ENCODE assay signal across 9 mouse cellular contexts in genomic region chr3:131347831-131348578, GRCm38 (mm10). TPM values are rescaled to one million over a fixed set of nuclear protein-coding genes. Genes with fewer than 3 reads are reported as not detected.
DNase-seq lines count a peak whose midpoint lies in the region; ATAC-seq and TF ChIP-seq lines count a peak whose summit lies in the region.
"Had no signal": no experiment of that assay in that cellular context is flagged by ENCODE, and none has a peak within 500 bp of the region (broad histone marks: within the 10 kb centered on the region; RNA-seq: fewer than 3 reads in every experiment).

No protein-coding gene starts in this region.

- no peak overlapping the region for H3K27ac ChIP-seq in testis, adult 2 months (ENCODE audit: control insufficient read depth, insufficient read depth, low read depth, low read length)
- peak overlapping the region; percentile 64 for H3K27ac ChIP-seq in intestine, embryonic 14.5 days (ENCODE audit: low read depth)
- H3K27ac ChIP-seq: limb, embryonic 12.5 days had no signal

- DNase-seq in cerebellum, postnatal 10 days = peak; percentile 28 to 36
- DNase-seq in testis, postnatal 14 days (ENCODE audit: low spot score) = no peak
- peak; percentile 63 for DNase-seq in intestine, embryonic 14.5 days (ENCODE audit: low spot score)
- DNase-seq in layer of hippocampus, postnatal 36 days = no peak

- WGBS in intestine, embryonic 14.5 days = 48% methylated on average over 6 of the region's 6 CpGs

- H3K36me3 ChIP-seq in testis, adult 2 months (ENCODE audit: control insufficient read depth, insufficient read depth, low read length) = no peaks in the 10 kb centered on the region
- no peaks in the 10 kb centered on the region for H3K36me3 ChIP-seq in intestine, embryonic 14.5 days (ENCODE audit: control insufficient read depth, insufficient read depth, low read length)
- H3K36me3 ChIP-seq: limb, embryonic 12.5 days had no signal

- H3K4me2 ChIP-seq in intestine, embryonic 14.5 days (ENCODE audit: low read length) = no peak overlapping the region
- H3K4me2 ChIP-seq: limb, embryonic 12.5 days had no signal

- no peak for ATAC-seq in cerebellum, adult (ENCODE audit: insufficient number of reproducible peaks, low FRiP score, low TSS enrichment)
- ATAC-seq in intestine, embryonic 14.5 days (replicated peaks; ENCODE audit: low FRiP score, low TSS enrichment, low read depth) = peak; percentile 90
- ATAC-seq in megakaryocyte progenitor cell, adult 5-6 weeks (replicated peaks; ENCODE audit: poor library complexity) = peak; percentile 91
- ATAC-seq in erythroblast, adult 5-6 weeks (replicated peaks; ENCODE audit: low FRiP score, poor library complexity, severe bottlenecking) = no peak

- H3K27me3 ChIP-seq in testis, adult 2 months (ENCODE audit: control insufficient read depth, insufficient read depth, low read length) = no peaks in the 10 kb centered on the region
- H3K27me3 ChIP-seq in intestine, embryonic 14.5 days (replicated peaks; ENCODE audit: control insufficient read depth, insufficient read depth, low read length) = no peaks in the 10 kb centered on the region
- H3K27me3 ChIP-seq: limb, embryonic 12.5 days had no signal

- H3K9me3 ChIP-seq in intestine, embryonic 14.5 days (ENCODE audit: control insufficient read depth, low read length) = no peaks in the 10 kb centered on the region

- TF ChIP-seq POLR2A in testis, adult 2 months (IDR thresholded peaks at IDR 0.05; ENCODE audit: control insufficient read depth, low read depth, low read length) = no peak

- H3K4me3 ChIP-seq in testis, adult 2 months (ENCODE audit: control insufficient read depth, low read depth, low read length) = no peak overlapping the region
- no peak overlapping the region for H3K4me3 ChIP-seq in intestine, embryonic 14.5 days (ENCODE audit: low read depth, low read length)
- H3K4me3 ChIP-seq: limb, embryonic 12.5 days had no signal

- no peak overlapping the region for H3K9ac ChIP-seq in intestine, embryonic 14.5 days (ENCODE audit: low read length)
- H3K9ac ChIP-seq: limb, embryonic 12.5 days had no signal

- peaks cover 4% of the 10 kb centered on the region; the same call in 1 of the 2 replicates for H3K4me1 ChIP-seq in testis, adult 2 months (ENCODE audit: control insufficient read depth, insufficient read depth, low read length)
- H3K4me1 ChIP-seq in intestine, embryonic 14.5 days (replicated peaks; ENCODE audit: control insufficient read depth, insufficient read depth, low read length) = no peaks in the 10 kb centered on the region

- TF ChIP-seq CTCF in testis, adult 2 months (IDR thresholded peaks at IDR 0.05; ENCODE audit: control insufficient read depth, insufficient read depth, insufficient replicate concordance, low read depth, low read length) = peak; percentile 79; the same call in 1 of the 2 replicates

RNA-seq across cellular contexts. Expression of gene Cyp2u1, which starts 45.0 kb away (rescaled TPM):
- polyA plus RNA-seq in testis, adult 2 months (2012; rRNA removed) = 4.6 and 4.7 TPM in 2 replicates
- polyA plus RNA-seq in intestine, embryonic 14.5 days (2014; fragmentation: Nextera tagmentation; extraction: Ambion mirVana) = 3.9 TPM in 2 replicates
- total RNA-seq in megakaryocyte progenitor cell, adult 5-6 weeks (2015) = 0.86 and 1.1 TPM in 2 replicates
- 0.81 and 0.92 TPM in 2 replicates for total RNA-seq in megakaryocyte progenitor cell, adult 5-6 weeks (2017)
- total RNA-seq in layer of hippocampus, postnatal 36 days (2021) = 10 to 100 TPM; 15.6 to 15.7 TPM
- total RNA-seq in erythroblast, adult 5-6 weeks (2015; ENCODE audit: low replicate concordance) = 0.21 TPM in 1 of 2 replicates, not detected in the other
- not detected in 2 replicates for total RNA-seq in erythroblast, adult 5-6 weeks (2017; ENCODE audit: low replicate concordance)

Comparison
In these comparisons a context has a peak if more than half of its experiments do, and no peak if none do; other contexts are left out.
1. DNase-seq: peak in cerebellum, postnatal 10 days (2 of 2) and intestine, embryonic 14.5 days (single experiment); none in testis, postnatal 14 days (single experiment) and layer of hippocampus, postnatal 36 days (0 of 2).
2. ATAC-seq: peak in intestine, embryonic 14.5 days (single experiment) and megakaryocyte progenitor cell, adult 5-6 weeks (single experiment); none in cerebellum, adult (single experiment) and erythroblast, adult 5-6 weeks (single experiment).
3. RNA of gene Cyp2u1, which starts 45.0 kb away (total RNA-seq): 15.6 to 15.7 TPM in layer of hippocampus, postnatal 36 days; 0.81 to 1.1 TPM in megakaryocyte progenitor cell, adult 5-6 weeks and 0.21 TPM in erythroblast, adult 5-6 weeks; every median in the first group is over 4 times any median in the second.